Mouse (Mus musculus) hindbrain, postnatal 0 days (tissue): Measurements from ENCODE around the gene Rc3h1. TPM values are rescaled to one million over a fixed set of nuclear protein-coding genes. Genes with fewer than 3 reads are reported as not detected.
"Not testable (repeated sequence)": the region's sequence is repeated elsewhere in the genome, so short reads cannot be mapped to it uniquely, and the experiment has no call there.

Experiments
- ATAC-seq: fragments of 200-750 bp; cut with Nextera tagmentation; 2 replicates; pipeline ENCODE4 v1.8.0; 2017; ENCODE audit warnings: mild to moderate bottlenecking, moderate TSS enrichment, moderate library complexity
- DNase-seq: peaks from one replicate; pipeline ENCODE4 v3.0.0-alpha.2; 2015; ENCODE audit warnings: low spot score
- H3K27ac ChIP-seq: fragments of 300-500 bp; sonication (generic); 2 replicates; pipeline ENCODE4 v1.5.1; 2014; ENCODE audit warnings: mild to moderate bottlenecking
- H3K27me3 ChIP-seq: fragments of 300-500 bp; sonication (generic); 2 replicates; pipeline ENCODE4 v1.6.1; 2014; ENCODE audit warnings: low read length, mixed read lengths; ENCODE audit not compliant: insufficient read depth
- H3K36me3 ChIP-seq: fragments of 300-500 bp; sonication (generic); 2 replicates; pipeline ENCODE4 v1.6.1; 2014; ENCODE audit warnings: low read length, mixed read lengths; ENCODE audit not compliant: insufficient read depth
- H3K4me1 ChIP-seq: fragments of 300-500 bp; sonication (generic); 2 replicates; pipeline ENCODE4 v1.6.1; 2014; ENCODE audit warnings: antibody characterized with exemption, low read length, mixed read lengths; ENCODE audit not compliant: insufficient read depth
- H3K4me2 ChIP-seq: fragments of 300-500 bp; sonication (generic); 2 replicates; pipeline ENCODE4 v1.6.1; 2014; ENCODE audit warnings: low read depth, mild to moderate bottlenecking, low read length, moderate library complexity, mixed read lengths
- H3K4me3 ChIP-seq: fragments of 300-500 bp; sonication (generic); 2 replicates; pipeline ENCODE4 v1.5.1; 2014; ENCODE audit warnings: low read length
- H3K9ac ChIP-seq: fragments of 300-500 bp; sonication (generic); replicated peaks from 2 replicates; pipeline ENCODE4 v1.6.1; 2014; ENCODE audit warnings: mild to moderate bottlenecking, low read length, moderate library complexity, mixed read lengths
- H3K9me3 ChIP-seq: fragments of 300-500 bp; sonication (generic); 2 replicates; pipeline ENCODE4 v1.6.1; 2016; ENCODE audit warnings: low read length, mixed read lengths
- CTCF ChIP-seq: IDR thresholded peaks from 2 replicates; pipeline ENCODE4 v1.5.1; 2016; ENCODE audit warnings: antibody characterized with exemption, control low read depth, low read depth
- WGBS: fragments of 180-500 bp; shearing (Covaris S2); extraction: QIAGEN DNeasy Blood & Tissue Kit; methylation state at CpG from one replicate; pipeline ENCODE4 v1.1.7; 2014; 5-methylcytosine and 5-hydroxymethylcytosine counted together
- polyA plus RNA-seq: library from polyadenylated mRNA; unstranded; fragments of >200 nt; fragmentation: Nextera tagmentation; extraction: Ambion mirVana; gene quantifications from 2 replicates; pipeline ENCODE4 v1.2.1, GENCODE M21; 2015
- total RNA-seq: library from RNA; depleted of rRNA; stranded (reverse); fragments of >200 nt; gene quantifications from 2 replicates; pipeline ENCODE4 v1.2.3, GENCODE M21; 2014

The Rc3h1 gene
- total and polyA plus RNA-seq, 2 experiments from 2014 or later, result 6.3 to 20.4 TPM

- ATAC-seq, result no peak
- WGBS, result 84% methylated on average over 8 of the region's 8 CpGs
- H3K4me3 ChIP-seq, result no peak overlapping the region
- H3K36me3 ChIP-seq, result no peaks in the 10 kb centered on the region
- no peak for TF ChIP-seq CTCF
- no peaks in the 10 kb centered on the region for H3K27me3 ChIP-seq
- no peak overlapping the region for H3K27ac ChIP-seq
- no peaks in the 10 kb centered on the region for H3K4me1 ChIP-seq
- no peaks in the 10 kb centered on the region for H3K9me3 ChIP-seq
- DNase-seq, result no peak
- H3K9ac ChIP-seq, result no peak overlapping the region
- H3K4me2 ChIP-seq, result no peak overlapping the region
Observed at GRCm38 (mm10) chr1:160980537-160981234, 74.5 kb downstream of the Rc3h1 start.

GRCm38 (mm10) chr1:160981337-160981736, 75.1 kb downstream of the Rc3h1 start:
- H3K9me3 ChIP-seq, result no peaks in the 10 kb centered on the region
- no peaks in the 10 kb centered on the region for H3K27me3 ChIP-seq
- 90% methylated on average over 4 of the region's 4 CpGs for WGBS
- H3K27ac ChIP-seq, result no peak overlapping the region
- H3K4me2 ChIP-seq, result no peak overlapping the region
- TF ChIP-seq CTCF, result no peak
- no peak for ATAC-seq
- DNase-seq, result no peak
- H3K36me3 ChIP-seq, result no peaks in the 10 kb centered on the region
- H3K4me1 ChIP-seq, result no peaks in the 10 kb centered on the region
- H3K9ac ChIP-seq, result no peak overlapping the region
- H3K4me3 ChIP-seq, result no peak overlapping the region

DNA sequence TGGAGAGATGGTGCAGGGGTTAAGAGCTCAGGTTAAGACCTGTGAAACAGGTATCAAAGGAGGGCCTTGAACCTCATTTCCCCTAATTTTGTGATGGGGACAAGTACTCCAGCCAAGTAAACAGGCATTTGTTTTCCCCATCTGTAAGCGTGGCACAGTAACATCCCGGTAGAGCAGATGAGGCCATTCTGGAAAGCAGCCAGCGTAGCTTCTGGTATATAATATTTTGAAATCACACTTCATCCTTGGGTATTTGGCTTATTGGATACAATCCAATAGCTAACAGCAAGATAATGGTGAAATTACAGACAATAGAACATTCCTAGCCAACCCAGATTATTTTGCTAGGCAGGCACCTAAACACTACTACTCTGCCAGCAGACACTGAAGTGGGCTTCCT, 76.7 kb downstream of the Rc3h1 start:
- H3K36me3 ChIP-seq, result no peaks in the 10 kb centered on the region
- no peak for DNase-seq
- H3K4me1 ChIP-seq, result no peaks in the 10 kb centered on the region
- no peak overlapping the region for H3K27ac ChIP-seq
- TF ChIP-seq CTCF, result no peak
- H3K9me3 ChIP-seq, result no peaks in the 10 kb centered on the region
- whole genome bisulfite sequencing, result 64% methylated on average over 3 of the region's 3 CpGs
- H3K4me3 ChIP-seq, result no peak overlapping the region
- H3K9ac ChIP-seq, result no peak overlapping the region
- no peak overlapping the region for H3K4me2 ChIP-seq
- H3K27me3 ChIP-seq, result no peaks in the 10 kb centered on the region
- no peak for ATAC-seq

DNA sequence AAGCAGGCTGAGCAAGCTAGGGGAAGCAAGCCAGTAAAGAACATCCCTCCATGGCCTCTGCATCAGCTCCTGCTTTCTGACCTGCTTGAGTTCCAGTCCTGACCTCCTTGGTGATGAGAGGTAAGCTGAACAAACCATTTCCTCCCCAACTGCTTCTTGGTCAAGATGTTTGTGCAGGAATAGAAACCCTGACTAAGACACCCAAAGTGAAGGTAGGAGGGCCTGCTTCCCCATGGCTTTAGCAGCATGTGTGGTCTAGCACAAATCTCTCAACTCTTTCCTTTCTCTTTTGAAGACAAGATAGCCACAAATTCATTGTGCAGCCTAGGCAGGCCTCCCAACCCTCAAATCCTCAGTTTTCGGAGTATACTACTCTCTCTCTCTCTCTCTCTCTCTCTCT, 78.5 kb downstream of the Rc3h1 start:
- H3K4me1 ChIP-seq, H3K9ac ChIP-seq, H3K4me2 ChIP-seq, DNase-seq, ATAC-seq, H3K27me3 ChIP-seq, H3K27ac ChIP-seq, H3K9me3 ChIP-seq, H3K36me3 ChIP-seq, H3K4me3 ChIP-seq: not testable (repeated sequence)
- 90% methylated on average over 1 of the region's 1 CpGs for WGBS

DNA sequence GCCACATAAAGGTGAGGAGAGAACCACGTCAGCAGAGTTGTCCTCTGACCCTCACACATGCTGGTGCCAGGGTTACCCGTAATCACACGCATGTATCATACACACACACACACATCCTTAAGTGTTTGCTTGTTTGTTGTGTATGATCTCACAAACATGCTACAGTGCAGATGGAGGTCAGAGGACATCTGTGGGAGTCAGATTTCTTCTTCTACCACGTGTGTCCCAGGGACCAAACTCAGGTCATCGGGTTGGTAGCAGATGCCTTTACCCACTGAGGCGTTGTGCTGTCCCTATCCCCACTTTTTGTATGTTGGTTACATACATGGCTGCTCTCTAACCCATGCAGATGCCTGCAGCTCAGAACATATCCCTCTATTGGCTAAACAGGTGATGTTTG, 79.3 kb downstream of the Rc3h1 start:
- no peaks in the 10 kb centered on the region for H3K36me3 ChIP-seq
- TF ChIP-seq CTCF, result no peak

GRCm38 (mm10) chr1:160986881-160987635, 80.8 kb downstream of the Rc3h1 start:
- H3K27me3 ChIP-seq, result no peaks in the 10 kb centered on the region
- DNase-seq (no peak), ATAC-seq (no peak)
- H3K4me1 ChIP-seq, result no peaks in the 10 kb centered on the region
- H3K9me3 ChIP-seq, result no peaks in the 10 kb centered on the region
- TF ChIP-seq CTCF, result no peak
- 89% methylated on average over 17 of the region's 17 CpGs for WGBS
- no peak overlapping the region for H3K27ac ChIP-seq
- no peak overlapping the region for H3K4me2 ChIP-seq
- no peak overlapping the region for H3K4me3 ChIP-seq
- H3K36me3 ChIP-seq, result no peaks in the 10 kb centered on the region
- no peak overlapping the region for H3K9ac ChIP-seq

More for the DNA sequence above, 79.3 kb downstream of the Rc3h1 start:
- Histone ChIP-seq H3K9me3 (no peaks in the 10 kb centered on the region), H3K27me3 (no peaks in the 10 kb centered on the region), H3K4me2 (no peak overlapping the region), H3K9ac (no peak overlapping the region), H3K4me1 (no peaks in the 10 kb centered on the region), H3K27ac (no peak overlapping the region), H3K4me3 (no peak overlapping the region)
- DNase-seq, result no peak
- ATAC-seq, result no peak
- WGBS, result 83% methylated on average over 6 of the region's 6 CpGs

GRCm38 (mm10) chr1:160989395-160989794, 83.2 kb downstream of the Rc3h1 start:
- Histone ChIP-seq H3K4me3 (no peak overlapping the region), H3K36me3 (no peaks in the 10 kb centered on the region), H3K9me3 (no peaks in the 10 kb centered on the region), H3K4me1 (no peaks in the 10 kb centered on the region), H3K4me2 (no peak overlapping the region), H3K27ac (no peak overlapping the region), H3K27me3 (no peaks in the 10 kb centered on the region), H3K9ac (no peak overlapping the region)
- no peak for DNase-seq
- no peak for TF ChIP-seq CTCF
- WGBS, result 91% methylated on average over 14 of the region's 15 CpGs
- ATAC-seq, result no peak
